Mouse (Mus musculus) kidney, postnatal 36 days (tissue): Measurements from ENCODE around the gene Slc25a54.

Experiments used
- DNase-seq, 2 experiments: peaks; one replicate each; pipeline ENCODE4 v3.0.0; 2021 to 2022; ENCODE audit warnings: mixed read lengths in 2 of 2

Gene Slc25a54

DNA sequence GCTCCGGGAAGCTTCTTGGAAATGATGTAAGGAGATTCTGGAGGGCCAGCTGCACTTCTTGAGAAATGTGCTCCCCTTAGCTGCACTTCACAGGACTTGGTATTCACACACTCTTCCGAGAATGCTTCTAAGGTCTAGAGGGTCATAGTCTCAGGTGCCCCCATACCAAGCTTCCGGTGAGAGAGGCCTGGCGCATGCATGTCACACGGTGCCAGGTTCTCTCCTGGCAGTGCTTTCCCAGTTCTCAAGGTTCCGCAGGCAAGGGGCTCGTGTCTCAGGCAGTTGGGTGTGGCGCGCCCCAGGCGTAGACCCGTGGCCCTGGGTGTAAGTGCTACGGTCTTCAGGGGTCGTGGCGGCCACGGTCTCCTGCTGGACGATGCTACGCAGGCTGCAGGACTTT is at the start of gene Slc25a54:
TSS of gene Slc25a54 (plus strand) at position 301 of the 400 bp plus-strand sequence.
- DNase-seq = no peak

DNA sequence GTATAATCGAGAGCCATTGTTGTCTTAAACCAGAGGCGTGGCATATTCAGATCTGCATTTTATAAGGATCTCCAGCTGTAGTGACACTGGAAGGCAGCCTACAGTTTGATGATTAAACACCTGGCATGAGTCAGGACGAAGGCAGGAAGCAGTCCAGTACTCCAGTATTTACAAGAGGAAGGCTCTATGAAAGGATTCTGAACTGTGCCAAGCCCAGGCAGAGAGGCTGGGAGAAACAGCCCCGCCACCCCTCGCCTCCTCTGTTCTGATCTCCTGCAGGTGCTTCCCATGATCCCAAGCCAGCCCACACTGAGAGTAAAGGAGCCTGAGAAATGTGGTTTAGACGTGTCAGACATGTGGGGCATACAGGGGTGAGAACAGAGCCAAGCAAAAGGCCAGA is 49.5 kb upstream of the Slc25a54 start:
- peak; percentile 56 to 65 for DNase-seq

DNA sequence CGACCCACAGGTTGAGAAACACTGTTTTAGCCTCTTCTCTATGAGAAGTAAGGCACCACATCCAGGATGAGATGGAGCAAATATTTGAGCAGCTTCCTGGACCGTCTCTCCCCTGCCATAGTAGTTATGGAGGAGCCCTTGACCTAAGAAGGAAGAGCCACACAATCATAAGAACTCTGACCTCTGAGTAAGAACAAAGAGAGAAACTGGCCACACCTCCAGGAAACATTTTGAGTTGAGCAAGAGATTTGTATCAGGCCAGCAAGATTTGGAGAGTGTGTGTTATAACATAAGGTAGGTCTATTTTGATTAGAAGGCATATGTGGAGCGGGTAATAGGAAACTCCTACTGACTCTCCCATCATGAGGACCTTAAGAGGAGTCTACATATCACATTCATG is 48.6 kb upstream of the Slc25a54 start:
- no peak for DNase-seq

DNA sequence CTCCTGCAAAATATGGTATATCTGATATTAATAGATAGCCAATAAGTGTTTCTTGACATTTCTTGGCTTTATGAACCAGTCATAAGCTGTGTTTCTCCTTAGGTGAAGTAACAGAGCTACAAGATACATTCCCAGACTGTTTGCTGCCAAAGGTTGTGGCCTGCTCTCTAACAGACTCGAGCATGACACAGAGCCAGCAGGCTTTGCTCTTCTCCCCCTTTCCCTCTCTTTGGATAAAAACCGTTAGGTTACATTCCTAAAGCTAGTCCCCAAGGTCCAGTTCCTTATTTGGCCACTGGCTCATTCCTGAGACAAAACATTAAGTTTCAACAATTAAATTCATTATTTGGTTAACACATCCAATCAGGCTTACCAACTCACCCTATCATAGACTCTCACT is 48.0 kb upstream of the Slc25a54 start:
- no peak for DNase-seq

DNA sequence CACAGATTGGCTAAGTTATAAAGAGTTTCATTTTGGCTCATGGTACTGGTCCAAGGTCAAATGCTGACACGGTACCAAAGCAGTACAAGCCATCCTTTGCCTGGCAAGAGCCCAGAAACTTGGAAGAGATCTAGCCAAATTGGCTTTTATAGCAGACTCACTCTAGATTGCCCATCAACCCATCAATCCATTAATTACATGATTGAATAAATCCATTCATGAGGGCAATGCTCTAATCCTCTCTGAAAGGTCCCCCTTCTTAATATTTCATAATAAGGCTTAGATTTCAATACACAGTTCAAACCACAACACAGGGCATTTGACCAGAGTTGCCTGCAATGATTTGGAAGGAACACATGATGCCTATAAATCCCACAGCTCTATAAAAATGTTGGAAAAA is 45.9 kb upstream of the Slc25a54 start:
- peak; percentile 28 to 56 for DNase-seq

DNA sequence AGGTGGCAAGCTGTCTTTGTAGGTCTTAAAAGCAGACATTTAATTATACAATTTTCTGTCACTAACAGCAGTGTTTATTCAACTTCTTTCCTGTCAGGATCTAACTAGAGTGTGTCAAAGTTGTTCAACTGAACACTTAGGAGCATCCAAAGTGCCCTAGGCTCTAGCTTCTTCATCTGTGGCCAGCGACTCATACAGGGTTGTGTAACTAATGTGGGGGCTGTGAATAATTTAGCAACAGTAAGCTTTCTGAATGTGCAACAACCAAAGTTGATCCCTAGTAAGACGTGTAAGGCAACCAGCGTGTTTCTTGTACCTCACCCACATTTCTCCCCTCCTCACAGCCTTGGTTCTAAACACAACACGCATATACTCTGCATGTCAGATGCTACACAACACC is 39.4 kb upstream of the Slc25a54 start:
- no peak for DNase-seq

DNA sequence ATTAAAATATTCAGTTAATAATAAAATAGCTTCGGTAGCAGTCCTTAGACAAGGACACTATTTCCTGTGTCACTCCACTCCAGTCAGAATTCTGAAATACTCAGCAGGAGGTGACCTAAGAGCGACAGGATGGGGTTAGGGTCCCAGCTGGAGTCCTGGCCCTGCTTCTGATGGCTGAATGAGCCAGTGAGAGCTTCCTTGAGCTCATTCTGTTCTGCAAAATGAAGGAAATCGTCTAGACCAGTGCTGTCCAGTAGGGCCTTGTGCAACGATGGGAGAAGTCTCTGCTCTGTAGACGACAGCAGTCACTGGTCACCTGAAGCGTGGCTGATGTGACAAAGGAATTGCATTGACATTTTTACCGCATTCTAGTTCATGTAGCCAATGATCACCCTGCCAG is 36.9 kb upstream of the Slc25a54 start:
- no peak for DNase-seq

DNA sequence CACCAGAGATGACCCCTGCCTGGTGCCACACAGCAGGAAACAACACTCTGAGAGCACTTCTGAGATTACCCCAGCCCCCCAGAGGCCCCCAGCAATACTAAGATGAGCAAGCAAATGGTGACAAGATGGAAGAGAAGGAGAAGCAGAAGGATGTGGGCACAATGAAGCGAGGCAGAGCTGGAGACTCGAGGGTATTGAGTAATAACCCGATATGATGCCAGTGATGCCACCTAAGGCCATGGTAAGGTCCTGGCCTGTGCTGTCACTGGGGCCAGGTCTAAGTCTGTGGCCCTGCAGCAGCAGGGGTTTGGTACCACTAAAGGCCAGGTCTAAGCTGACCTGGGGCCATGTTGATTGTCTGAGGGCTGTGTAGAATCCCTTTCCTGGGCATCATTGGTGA is 33.8 kb upstream of the Slc25a54 start:
- DNase-seq = no peak

DNA sequence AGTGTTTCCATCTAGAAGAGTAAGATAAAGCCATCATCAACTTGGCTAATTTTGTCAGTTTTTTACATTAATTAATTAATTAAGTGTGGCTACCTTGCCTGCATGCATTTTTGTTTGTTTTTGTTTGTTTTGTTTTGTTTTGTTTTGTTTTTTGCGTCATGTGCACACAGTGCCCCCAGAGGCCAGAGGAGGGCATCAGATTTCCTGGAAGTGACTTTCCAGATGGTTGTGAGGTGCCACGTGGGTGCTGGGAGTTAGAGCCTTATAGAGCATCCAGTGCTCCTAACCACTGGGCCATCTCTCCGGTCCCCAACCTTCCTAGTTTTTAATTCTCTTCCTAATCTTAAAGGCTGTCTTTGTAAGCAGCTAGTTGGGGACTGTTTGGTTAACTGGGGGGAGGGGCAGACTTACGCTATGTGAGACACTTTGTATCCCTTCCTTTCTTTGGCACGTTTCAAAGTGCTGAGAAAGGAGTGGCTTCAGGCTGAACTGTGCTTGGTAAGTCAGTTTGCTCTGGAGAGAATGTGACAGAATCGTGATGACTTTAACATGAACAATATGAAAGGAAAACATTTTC is 32.5 kb upstream of the Slc25a54 start:
- no peak for DNase-seq

DNA sequence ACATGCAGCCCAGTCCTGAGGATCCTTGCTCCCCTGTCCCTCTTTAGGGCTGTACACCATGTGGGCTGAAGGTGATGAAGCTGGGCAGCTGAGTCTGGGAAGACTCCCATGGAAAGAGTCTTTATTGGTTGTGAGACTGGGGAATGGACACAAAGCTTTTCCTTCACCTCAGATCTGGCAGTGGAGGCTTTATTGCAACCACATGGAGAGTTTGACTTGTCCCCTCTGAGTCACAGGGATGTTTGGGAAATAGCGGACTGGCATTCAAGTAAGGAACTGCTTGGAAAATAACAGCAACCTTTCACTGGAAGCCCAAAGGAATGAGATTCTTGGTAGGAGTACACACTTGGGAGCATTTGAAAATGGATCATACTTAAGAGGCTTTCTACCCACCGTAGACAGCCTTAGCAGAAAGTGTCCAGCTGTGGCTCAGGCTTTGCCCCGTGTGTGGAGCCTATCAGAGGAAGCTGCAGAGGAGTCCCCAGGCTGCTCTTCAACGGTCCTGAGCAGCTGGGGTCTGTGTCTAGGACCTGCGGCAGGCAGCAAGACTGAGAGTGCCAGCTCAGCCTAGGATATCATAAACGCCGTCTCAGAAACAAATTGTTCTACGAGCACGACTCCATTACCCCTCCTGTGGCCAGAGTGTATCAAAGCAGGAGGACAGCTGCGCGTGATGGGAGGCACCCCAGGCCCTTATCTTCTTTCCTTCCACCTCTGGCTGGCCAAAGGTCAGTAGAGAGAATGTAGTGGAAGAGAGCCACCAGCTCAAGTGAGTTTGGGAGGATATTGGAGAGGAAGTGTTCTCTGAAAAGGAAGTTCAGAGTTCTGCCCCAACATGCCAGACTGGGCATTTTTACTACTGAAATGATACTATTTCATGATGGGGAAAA is 29.0 kb upstream of the Slc25a54 start:
- DNase-seq = peak; percentile 19 to 23

DNA sequence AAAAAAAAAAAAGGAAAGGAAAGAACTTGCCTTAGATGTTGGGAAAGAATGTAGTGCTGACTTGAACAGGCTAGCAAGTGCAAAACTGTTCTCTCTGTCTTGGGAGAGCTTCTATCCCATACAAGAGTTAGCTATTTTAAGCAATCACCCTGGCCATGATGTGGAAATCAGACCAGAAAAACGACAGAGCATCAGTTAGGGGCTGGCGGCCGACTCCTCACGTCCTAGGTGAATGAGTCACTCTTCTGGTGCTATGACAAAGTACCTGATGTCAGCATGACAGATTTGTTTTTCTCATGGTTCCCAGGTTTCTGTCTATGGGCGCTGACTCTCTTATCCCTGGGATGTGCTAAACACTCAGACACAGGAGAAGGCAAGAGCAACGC is 28.3 kb upstream of the Slc25a54 start:
- no peak for DNase-seq

DNA sequence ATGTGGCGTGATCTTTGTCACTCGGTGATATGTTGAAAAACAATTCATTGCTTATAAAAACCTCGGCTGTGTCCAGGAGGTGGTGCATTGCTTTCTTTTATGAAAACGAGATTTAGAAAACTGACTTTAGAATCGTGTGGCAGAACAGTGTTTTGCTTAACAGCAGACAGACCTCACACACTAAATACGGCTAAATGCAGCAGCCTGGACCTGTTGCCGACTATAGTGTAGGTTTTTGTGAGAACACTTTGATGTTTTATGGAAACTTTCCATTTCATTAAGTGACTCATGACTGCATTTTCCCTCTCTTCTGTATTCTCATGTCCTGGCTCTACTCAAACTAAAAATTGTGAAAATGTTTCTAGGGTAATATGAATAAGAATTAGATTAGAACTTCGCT is 20.4 kb upstream of the Slc25a54 start:
- no peak for DNase-seq

DNA sequence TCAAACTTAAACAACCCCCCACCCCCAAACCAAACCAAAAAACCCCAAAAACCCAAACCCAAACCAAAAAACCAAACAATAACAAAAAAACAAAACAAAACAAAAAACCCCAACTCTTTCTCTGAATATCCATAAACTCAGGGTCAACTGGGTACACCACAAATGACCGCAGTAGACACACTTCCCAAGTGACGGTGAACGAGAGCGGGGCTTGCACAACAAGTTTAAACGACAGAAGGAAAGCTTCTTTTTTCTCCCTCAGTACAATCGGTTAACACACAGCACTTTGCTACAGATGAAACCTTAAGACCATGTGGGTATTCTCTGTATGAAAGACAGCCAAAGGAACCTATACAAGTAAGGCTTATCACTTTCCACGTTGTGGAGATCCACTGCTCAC is 17.9 kb upstream of the Slc25a54 start:
- no peak for DNase-seq

DNA sequence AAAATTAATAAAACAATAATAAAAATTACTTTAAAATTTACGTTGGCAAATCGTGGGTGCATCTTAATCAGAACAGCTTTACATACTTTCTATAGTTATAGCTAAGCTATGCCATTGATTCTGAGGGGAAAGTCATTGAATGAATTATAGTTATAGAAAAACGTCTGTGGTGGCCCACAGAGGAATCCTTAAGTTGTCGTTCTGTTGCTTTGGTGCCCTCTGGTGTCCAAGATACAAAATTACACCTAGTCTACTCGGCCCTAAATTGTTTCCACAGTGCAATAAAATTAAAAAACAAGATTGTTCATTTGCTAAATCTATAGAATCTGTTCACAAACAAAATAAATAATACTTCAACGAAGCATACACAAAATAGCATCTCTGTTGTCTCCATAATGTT is 17.3 kb upstream of the Slc25a54 start:
- peak; percentile 34 to 48 for DNase-seq

DNA sequence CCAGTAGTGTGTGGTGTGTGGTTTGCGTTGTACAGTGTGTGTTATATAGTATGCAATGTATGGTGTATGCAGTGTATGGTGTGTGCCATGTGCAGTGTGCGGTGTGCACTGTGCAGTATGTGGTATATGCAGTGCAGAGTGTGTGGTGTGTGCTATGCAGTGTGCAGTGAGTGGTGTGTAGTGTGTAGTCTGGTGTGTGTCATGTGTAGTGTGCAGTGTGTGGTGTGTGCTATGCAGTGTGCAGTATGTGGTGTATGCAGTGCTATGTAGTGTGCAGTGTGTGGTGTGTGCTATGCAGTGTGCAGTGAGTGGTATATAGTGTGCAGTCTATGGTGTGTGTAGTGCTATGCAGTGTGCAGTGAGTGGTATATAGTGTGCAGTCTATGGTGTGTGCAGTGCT is 4.1 kb downstream of the Slc25a54 start:
- DNase-seq = no peak

DNA sequence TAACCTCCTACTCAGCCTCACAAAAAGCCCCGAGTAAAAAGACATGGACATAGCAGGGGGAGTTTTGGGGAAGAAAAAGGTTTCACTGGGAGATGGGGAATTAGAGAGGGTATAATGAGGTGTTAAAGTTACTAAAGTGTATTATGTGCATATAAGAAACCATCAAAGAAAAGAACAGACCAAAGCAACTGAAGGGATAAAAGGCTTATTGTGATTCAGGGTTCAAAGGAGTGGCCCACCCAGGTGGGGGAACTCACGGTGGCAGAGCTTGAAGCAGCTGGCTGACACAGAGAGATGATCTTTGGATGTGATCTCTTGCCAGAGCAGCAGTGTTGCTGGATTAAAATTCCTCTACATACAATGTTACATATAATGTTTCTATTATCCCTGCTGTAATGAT is 8.2 kb downstream of the Slc25a54 start:
- no peak for DNase-seq

DNA sequence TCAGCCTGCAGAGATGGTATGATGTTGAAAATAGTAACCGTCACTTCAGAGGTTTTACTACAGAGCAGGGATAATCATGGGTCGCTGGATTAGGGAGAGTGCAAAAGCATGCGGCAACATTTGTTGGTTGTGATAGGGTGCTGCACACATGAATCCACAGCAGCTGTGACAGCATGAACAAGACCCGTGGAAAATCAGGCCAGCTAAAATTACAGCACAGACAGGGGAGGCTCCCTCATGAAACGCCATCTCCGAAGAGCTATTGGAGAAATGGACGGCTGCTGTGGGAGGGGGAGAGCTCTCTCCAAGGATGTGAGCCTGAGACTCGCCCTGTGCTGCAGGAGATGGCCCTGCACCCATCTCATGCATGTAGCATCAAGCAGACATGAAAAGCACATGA is 24.4 kb downstream of the Slc25a54 start:
- no peak for DNase-seq

DNA sequence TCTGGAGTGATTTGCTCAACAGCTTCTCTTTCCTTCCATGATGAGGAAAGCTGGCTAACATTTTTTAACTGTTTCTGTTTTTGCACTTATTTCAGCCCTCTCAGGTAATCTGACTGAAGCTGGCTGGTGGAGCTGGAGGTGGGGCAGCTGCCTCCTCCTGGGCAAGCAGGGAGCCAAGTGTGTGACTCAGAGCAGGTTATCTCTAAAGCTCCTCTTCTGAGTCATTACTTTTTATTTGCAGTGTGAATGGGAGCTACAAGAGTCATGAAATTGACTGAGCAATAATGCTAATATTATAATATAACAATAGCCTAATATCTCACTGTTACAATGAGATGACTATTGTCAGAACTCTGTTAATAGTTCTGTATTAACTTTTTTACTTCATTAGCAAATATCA is 36.9 kb downstream of the Slc25a54 start:
- DNase-seq = no peak

DNA sequence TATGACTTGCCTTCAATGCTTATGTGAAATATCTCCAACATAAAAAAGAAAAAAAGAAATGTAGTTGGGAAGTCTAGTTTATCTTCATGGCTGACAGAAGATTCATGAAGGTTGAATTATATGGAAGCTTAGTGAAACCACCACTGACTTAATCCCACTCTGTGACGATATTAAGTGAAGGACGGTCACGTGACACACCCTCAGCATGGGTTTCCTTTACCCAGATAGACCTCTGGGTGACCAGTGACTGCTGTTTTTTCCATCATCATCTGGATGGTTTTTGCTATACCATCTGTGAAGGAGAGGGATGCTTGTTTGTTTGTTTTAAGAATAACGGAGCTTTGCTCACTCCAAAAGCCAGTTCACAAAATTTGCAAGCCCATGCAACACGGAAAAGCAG is 39.3 kb downstream of the Slc25a54 start:
- no peak for DNase-seq

DNA sequence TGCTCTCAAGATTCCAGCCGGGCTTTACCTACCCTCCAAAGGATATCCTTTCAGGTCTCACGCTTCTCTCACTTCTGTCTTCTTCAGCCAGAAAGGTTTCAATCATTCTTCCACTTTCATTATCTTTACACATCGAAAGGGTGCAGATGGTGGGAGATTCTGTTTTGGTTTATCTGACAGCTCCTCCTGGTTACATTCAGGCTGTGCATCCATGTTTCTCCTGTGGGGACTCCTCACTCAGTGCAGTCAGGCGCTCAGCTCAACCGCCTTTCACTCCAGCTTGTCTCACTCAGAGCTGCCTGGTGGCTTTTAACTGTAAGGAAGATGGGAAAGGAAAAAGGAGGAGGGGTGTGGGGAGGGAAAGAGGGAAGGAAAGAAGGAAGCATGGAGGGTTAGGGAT is 39.7 kb downstream of the Slc25a54 start:
- no peak for DNase-seq

DNA sequence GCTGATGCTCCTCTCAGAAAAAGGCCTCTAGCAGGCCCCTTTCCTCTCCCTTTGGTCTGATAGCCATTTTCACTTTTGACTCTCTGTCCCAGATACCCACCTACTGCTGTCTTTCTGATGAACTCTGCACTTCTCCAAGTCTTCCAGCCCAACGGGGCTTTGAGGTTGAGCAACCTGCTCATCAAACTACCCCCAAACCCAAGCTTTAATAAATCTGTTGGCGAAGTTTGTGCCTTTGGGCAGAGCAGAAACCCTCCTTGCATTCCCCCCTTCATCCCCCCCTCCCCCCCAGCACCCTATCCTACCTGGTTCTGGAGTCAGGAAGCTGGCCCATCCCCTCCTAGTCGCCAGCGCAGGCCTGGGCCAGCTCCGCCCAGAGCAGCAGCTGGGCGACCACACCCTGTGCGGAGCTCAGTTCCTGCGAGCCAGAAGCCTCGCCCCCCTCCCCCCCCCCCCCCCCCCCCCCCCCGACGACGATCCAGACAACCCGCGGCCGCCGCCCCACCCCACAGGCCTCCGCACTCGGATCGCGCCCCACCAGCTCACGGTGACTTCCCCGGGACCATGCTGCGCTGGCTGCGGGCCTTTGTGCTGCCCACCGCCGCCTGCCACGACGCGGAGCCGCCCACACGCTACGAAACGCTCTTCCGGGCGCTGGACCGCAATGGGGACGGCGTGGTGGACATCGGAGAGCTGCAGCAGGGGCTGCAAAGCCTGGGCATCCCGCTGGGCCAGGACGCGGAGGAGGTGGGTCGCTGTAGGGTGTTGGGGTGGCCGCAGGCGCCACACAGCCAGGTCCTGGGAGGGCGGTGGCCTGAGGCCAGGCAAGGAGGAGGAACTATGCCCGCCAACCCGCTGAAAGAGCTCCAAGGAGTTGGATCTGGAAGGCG is 42.6 kb downstream of the Slc25a54 start, which contains the start of gene Slc25a24:
TSS of gene Slc25a24 (plus strand) at position 509 of the 890 bp plus-strand sequence.
- DNase-seq = peak; percentile 21 to 62

DNA sequence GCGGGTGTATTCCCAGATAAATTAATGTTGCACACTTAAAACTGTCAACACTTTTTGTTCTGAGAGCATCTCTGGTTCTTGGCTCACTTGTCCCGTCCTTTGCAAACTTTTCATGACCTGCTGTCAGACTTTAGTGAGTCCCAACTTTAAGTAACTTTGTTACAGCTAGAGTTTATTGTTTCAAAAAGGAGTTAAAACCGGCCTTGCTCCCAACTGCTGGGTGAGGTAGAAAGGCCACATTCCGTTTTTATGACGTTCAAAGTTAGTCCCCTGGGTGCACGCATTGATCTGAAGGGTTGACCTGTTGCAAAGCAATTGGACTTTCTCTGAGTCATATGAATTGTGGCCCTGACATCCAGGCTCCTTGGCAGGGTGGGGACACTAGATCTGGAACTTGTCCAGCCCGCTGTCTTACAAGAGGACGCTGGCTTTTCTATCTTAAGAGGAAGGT is 43.3 kb downstream of the Slc25a54 start:
- DNase-seq = peak; percentile 55 to 67

DNA sequence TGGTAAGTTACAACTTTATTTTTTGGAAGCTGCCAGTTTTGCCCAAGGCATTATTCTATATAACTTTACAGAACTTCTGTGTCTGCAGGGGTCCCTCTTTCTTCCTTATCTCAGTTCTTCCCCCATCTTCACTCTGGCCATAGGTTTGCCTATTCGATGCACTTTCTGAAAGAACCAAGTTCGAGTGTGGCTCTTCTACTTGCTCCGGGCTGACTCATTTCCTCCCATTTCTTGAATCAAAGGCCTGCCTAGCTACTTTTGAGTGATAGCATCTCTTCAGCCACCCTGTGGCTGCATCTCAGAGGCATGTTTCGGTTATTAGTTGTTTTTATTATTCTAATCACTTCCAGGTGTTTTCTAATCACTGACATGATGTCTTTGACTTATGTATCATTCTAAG is 43.8 kb downstream of the Slc25a54 start:
- DNase-seq = no peak
